ENCODE assay signal across 22 mouse cellular contexts in the genomic region with DNA sequence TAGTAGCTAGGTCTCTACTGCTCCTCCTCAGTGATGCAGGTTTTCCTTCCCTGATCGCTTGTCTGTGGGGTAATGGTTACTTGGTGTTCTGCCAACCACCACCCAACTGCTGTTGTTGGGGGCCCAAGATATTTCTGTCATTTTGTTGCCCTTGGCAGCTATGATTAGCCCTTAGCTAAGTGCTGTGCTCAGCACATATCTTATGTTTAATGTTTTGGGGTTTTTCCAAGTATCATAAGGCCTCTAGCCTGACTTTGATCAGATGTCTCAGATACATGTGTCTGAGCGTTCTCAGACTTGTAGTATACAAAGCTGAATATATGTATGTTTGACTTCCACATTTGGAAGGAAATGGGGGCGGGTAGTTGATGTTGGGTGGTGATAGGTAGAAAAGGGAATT. TPM values are rescaled to one million over a fixed set of nuclear protein-coding genes. Genes with fewer than 3 reads are reported as not detected.
DNase-seq lines count a peak whose midpoint lies in the region; ATAC-seq lines count a peak whose summit lies in the region.
"Had no signal": no experiment of that assay in that cellular context is flagged by ENCODE, and none has a peak within 500 bp of the region (broad histone marks: within the 10 kb centered on the region; RNA-seq: fewer than 3 reads in every experiment).

No protein-coding gene starts in this region.

- no peak overlapping the region for H3K9ac ChIP-seq in heart, embryonic 16.5 days (ENCODE audit: low read length)
- H3K9ac ChIP-seq: embryonic facial prominence, embryonic 12.5 days; heart, embryonic 12.5 days; hindbrain, embryonic 12.5 days; intestine, embryonic 15.5 days; limb, embryonic 13.5 days; liver, embryonic 14.5 days; neural tube, embryonic 15.5 days; stomach, embryonic 15.5 days had no signal

- H3K4me3 ChIP-seq in heart, embryonic 16.5 days (ENCODE audit: low read length): no peak overlapping the region
- H3K4me3 ChIP-seq: embryonic facial prominence, embryonic 12.5 days; heart, embryonic 12.5 days; hindbrain, embryonic 12.5 days; intestine, embryonic 15.5 days; limb, embryonic 13.5 days; neural tube, embryonic 15.5 days; stomach, embryonic 15.5 days had no signal

- DNase-seq in frontal cortex, postnatal 10 days (ENCODE audit: low spot score in 2 of 2): no peak
- DNase-seq in heart, adult 8-10 months (ENCODE audit: low spot score): no peak
- peak; percentile 22 for DNase-seq in 416B (ENCODE audit: low read depth)
- DNase-seq in layer of hippocampus, adult 8-10 months (ENCODE audit: low spot score in 2 of 2): no peak
- DNase-seq in kidney, adult 18-20 months: no peak
- DNase-seq: cerebellum, adult 2 months; gastrocnemius, postnatal 10 days; kidney, postnatal 4 days; right cerebral cortex, postnatal 14 days had no signal

- H3K27ac ChIP-seq in heart, embryonic 16.5 days (ENCODE audit: low read length): peak overlapping the region; percentile 51
- H3K27ac ChIP-seq: embryonic facial prominence, embryonic 12.5 days; hindbrain, embryonic 12.5 days; intestine, embryonic 15.5 days; limb, embryonic 13.5 days; liver, embryonic 14.5 days; neural tube, embryonic 15.5 days; stomach, embryonic 15.5 days had no signal

- peak; percentile 19; the same call in 1 of the 2 replicates for ATAC-seq in frontal cortex, adult (ENCODE audit: low TSS enrichment)
- peak; percentile 73 for ATAC-seq in heart, embryonic 16.5 days (replicated peaks; ENCODE audit: extremely low read depth, insufficient read depth, low FRiP score)
- peak; percentile 63 for ATAC-seq in common myeloid progenitor, adult 5-6 weeks (replicated peaks; ENCODE audit: low read depth, poor library complexity, severe bottlenecking)
- ATAC-seq: forebrain, embryonic 16.5 days; intestine, embryonic 15.5 days; midbrain, embryonic 16.5 days had no signal

- 0 out of 2 replicates have a peak overlapping the region, but pooled peaks have one; percentile 10 for H3K4me2 ChIP-seq in heart, embryonic 16.5 days (ENCODE audit: low read depth, low read length)
- H3K4me2 ChIP-seq: embryonic facial prominence, embryonic 12.5 days; heart, embryonic 12.5 days; hindbrain, embryonic 12.5 days; intestine, embryonic 15.5 days; limb, embryonic 13.5 days; neural tube, embryonic 15.5 days; stomach, embryonic 15.5 days had no signal

- WGBS in heart, embryonic 16.5 days: 48% methylated on average over 3 of the region's 3 CpGs

- peaks cover 9% of the 10 kb centered on the region for H3K36me3 ChIP-seq in heart, embryonic 16.5 days (ENCODE audit: control insufficient read depth, insufficient read depth)

- H3K4me1 ChIP-seq in heart, embryonic 16.5 days (ENCODE audit: control insufficient read depth, insufficient read depth, low read length): peaks cover 12% of the 10 kb centered on the region
- H3K4me1 ChIP-seq: embryonic facial prominence, embryonic 12.5 days; hindbrain, embryonic 12.5 days; intestine, embryonic 15.5 days; limb, embryonic 13.5 days; stomach, embryonic 15.5 days had no signal

- no peaks in the 10 kb centered on the region for H3K9me3 ChIP-seq in heart, embryonic 16.5 days (replicated peaks; ENCODE audit: control insufficient read depth, low read length)
- H3K9me3 ChIP-seq: embryonic facial prominence, embryonic 12.5 days; heart, embryonic 12.5 days; hindbrain, embryonic 12.5 days; intestine, embryonic 15.5 days; limb, embryonic 13.5 days; neural tube, embryonic 15.5 days; stomach, embryonic 15.5 days had no signal

- H3K27me3 ChIP-seq in heart, embryonic 16.5 days (ENCODE audit: control insufficient read depth, insufficient read depth, low read length): no peaks in the 10 kb centered on the region
- H3K27me3 ChIP-seq: embryonic facial prominence, embryonic 12.5 days; heart, embryonic 12.5 days; hindbrain, embryonic 12.5 days; intestine, embryonic 15.5 days; limb, embryonic 13.5 days; neural tube, embryonic 15.5 days; stomach, embryonic 15.5 days had no signal

RNA-seq across cellular contexts. Expression of a gene that starts 39.6 kb away (rescaled TPM):
- 105 and 119 TPM in 2 replicates for polyA plus RNA-seq in heart, embryonic 16.5 days (2015; fragmentation: Nextera tagmentation; extraction: Ambion mirVana)
- 100 to 1,000 TPM; 130 to 147 (median 134) TPM for total RNA-seq in heart, adult 8-10 months (2022)
- 15.8 and 31.0 TPM in 2 replicates for total RNA-seq in common myeloid progenitor, adult 5-6 weeks (2017)
- total RNA-seq in layer of hippocampus, adult 8-10 months (2022): 10 to 100 TPM; 44.5 to 52.5 (median 48.7) TPM

RNA-seq across cellular contexts. Expression of a gene that starts 40.9 kb away (rescaled TPM):
- 141 and 148 TPM in 2 replicates for polyA plus RNA-seq in heart, embryonic 16.5 days (2015; fragmentation: Nextera tagmentation; extraction: Ambion mirVana)
- total RNA-seq in heart, adult 8-10 months (2022): 10 to 100 TPM; 74.5 to 84.2 (median 76.6) TPM
- total RNA-seq in common myeloid progenitor, adult 5-6 weeks (2017): 243 and 254 TPM in 2 replicates
- total RNA-seq in layer of hippocampus, adult 8-10 months (2022): 100 to 1,000 TPM; 668 to 837 (median 753) TPM

Comparison
In these comparisons a context has a peak if more than half of its experiments do, and no peak if none do; other contexts are left out.
1. ATAC-seq: peak in every context shown above with its lines; median percentile 73 in heart, embryonic 16.5 days; 63 in common myeloid progenitor, adult 5-6 weeks; 19 in frontal cortex, adult.